Mouse (Mus musculus): ENCODE measurements around the gene Thrsp.

Gene Thrsp

GRCm38 (mm10) chr7:97365887-97366286 is 51.6 kb downstream of the Thrsp start:
- no peak for DNase-seq

Data from thymus, postnatal 36 days (tissue).